Mouse (Mus musculus): ENCODE results near the gene Tymp.

DNA sequence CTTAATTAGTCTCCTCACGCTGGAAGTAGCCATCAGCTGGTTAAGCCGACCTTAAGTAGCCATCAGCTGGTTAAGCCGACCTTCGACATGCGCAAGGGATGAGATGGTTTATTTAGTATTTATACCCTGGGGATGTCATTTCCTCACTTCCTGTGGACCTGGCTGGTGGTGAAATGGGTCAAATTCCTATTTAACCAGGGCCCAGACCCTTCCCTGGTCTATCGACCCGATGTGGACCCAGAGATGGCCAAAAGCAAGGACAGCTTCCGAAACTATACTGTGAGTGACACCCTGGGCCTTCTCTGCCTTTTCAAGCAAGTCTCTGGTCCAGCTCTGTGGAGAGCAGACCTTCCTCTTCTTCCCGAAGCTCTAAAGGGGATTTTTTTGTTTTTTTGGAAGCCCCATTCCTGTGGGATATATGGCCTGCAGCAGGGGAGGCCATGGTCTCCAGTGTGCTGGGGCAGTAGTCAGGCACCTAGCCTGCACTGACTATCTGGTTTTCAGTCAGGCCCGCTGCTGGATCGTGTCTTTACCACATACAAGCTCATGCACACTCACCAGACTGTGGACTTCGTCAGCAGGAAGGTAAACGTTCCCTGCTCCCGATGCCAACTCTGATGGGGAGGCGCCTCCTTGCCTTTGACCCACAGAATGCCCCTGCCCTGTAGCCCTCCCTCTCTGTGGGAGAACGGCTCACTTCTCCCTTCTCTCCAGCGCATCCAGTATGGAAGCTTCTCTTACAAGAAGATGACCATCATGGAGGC is 41.9 kb downstream of the Tymp start:
- TF ChIP-seq POLR2A (IDR thresholded peaks at IDR 0.05; ENCODE audit: low read depth, low read length) (no peak), CTCF (IDR thresholded peaks at IDR 0.05; ENCODE audit: extremely low read depth, insufficient read depth, insufficient read length, insufficient replicate concordance) (no peak)
